Mouse (Mus musculus) activated CD4-positive, CD25-positive, alpha-beta regulatory T cell, adult 4 months (primary cell): ENCODE data around the gene Nuak1. TPM values are rescaled to one million over a fixed set of nuclear protein-coding genes. Genes with fewer than 3 reads are reported as not detected.

Experiments
- ATAC-seq: one replicate; pipeline ENCODE4 v1.8.0; 2017
- polyA plus RNA-seq, 2 experiments: library from polyadenylated mRNA; unstranded; fragments of 100-300 nt; shearing (Covaris generic); gene quantifications; one replicate each; pipeline ENCODE4 v1.2.1; 2017

Gene Nuak1
- polyA plus RNA-seq, 2 experiments from 2014 or later, result not detected

DNA sequence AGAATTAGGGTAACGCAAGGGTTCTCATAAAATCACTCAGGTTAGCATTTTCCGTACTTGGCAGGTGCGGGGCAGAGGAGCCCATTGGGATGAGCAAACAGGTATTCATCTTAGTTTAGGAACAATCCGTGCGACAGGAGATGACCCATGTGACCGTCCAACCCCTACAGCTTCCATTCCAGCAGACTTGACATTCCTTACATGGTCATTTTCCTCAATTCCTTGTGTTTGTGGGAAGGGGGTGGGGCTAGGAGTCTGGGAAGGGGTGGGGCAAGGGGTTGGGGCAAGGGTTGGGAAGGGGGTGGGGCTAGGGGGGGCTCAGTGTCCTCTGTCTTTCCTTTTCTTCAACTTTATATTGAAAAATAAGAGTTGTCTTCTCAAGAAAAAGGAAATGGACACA lies 6.3 kb upstream of the Nuak1 start:
- ATAC-seq, result no peak

DNA sequence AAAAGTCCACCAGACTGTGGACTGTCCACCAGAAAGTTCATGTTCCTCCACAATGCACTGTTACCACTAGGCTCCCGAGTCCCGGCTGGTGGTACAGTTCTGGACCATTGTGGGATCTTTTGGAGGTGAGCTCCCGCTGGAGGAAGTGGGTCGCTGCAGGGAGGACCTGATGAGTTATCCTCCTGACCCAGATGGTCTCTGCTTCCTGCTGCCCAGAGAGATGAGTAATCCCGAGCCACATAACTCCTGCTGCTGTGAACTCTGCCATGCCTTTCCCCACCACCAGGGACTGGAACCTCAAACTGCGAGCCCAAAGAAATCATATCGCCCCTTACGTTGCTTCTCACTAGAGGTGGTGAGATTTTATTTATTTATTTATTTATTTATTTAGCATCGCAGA lies 4.0 kb upstream of the Nuak1 start:
- no peak for ATAC-seq

DNA sequence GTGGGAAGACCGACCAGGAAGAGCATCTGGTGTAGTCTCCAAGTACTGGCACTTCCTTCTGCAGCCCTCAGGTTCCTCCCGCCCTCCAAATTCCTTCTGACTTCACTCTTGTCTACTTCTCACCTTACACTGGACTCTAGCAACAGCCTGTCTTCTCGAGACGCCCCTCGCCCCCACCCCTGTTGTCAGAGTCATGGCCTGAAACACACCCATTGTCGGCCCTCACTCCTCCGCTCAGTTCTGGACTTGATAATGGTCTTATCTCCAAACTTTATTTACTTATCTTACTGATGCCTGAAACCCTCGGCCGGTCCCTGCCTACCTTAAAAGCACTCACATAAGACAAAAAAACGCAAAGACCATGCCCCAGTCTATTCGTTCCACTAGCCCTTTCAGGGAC lies 1.4 kb upstream of the Nuak1 start:
- ATAC-seq, result no peak

DNA sequence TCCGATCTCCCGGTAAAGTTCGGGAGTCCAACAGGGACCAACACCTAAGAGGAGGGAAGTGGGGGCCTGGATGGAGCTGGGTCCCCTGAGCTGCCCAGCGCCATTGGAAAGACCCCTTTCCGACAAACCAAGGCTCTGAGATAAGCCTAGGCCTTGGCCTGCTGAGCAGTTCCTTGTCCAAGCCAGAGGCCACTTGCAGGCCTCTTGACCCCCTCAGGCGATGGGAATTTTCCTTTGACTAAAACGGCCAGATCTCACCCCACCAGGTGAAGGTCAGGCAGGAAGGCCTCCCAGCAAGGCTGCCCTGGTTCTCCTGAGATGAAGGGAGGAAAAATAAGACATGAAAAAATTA lies 1.0 kb upstream of the Nuak1 start:
- ATAC-seq, result no peak

DNA sequence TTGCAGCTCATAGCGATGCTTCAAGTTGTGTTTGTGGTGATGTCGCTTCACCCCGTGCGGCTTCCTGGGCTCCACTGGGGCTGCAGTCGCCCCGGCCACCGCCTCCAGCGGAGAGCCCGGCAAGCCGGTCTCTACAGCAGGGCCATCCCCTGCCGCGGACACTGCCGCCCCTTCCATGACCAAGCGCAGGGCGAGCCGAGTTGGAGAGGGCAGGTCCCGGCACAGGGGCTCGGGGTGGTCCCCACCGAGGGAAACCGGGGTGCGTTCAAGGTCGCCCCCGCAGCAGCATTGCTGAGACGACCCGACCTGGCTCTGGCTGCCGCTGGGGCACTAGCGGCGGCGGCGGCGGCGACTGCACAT lies 236 bp downstream of the Nuak1 start:
- no peak for ATAC-seq

DNA sequence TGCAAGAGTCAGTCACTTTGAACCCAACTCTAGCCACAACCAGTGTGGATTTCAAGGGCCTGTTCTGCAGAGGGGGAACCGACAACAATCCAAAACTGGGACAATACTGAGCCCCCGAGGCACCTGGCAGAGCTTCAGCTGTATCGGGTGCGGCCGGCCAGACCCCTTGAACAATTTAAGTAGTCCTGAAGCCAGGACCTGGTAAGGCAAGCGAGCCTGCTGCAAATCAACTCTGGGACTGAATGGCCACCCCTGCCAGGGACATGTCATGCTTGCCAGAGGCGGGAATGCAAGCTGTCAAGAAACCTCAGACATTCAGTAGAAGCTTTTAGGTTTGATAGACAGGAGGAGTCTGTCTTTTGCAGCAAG lies 1.2 kb downstream of the Nuak1 start:
- no peak for ATAC-seq

DNA sequence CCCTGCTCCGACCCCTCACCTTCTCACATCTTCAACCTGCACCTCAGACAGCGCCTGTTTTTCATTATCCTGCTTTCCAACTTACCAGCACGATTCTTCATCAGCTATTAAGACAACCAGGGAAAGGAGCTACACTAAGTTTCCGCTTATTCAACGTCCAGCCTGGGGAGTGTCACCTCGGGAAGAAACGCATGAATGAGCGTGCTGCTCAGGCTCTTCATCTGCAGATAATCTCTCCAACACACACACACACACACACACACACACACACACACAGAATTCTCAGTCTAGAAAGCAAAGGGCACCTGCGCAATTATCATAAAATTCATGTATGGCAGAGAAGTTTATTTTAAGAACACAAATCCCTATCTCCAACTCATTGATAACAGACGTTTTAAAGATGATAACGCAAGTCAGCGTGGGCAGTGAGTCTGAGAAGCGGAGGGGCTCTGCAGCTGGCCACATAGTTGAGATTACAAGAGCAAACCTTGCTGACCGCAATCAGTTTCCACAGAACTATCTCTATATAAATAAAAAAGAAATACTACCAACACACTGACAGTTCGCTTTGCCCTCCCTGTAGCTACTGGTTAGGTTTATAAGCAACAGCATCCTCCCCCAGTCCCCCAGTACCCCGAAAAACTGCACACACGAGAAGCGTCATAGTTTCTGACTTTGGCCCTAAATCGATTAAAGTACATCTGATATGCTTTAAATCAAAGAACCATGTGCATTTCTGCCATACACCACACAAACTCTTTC lies 1.8 kb downstream of the Nuak1 start:
- no peak for ATAC-seq

DNA sequence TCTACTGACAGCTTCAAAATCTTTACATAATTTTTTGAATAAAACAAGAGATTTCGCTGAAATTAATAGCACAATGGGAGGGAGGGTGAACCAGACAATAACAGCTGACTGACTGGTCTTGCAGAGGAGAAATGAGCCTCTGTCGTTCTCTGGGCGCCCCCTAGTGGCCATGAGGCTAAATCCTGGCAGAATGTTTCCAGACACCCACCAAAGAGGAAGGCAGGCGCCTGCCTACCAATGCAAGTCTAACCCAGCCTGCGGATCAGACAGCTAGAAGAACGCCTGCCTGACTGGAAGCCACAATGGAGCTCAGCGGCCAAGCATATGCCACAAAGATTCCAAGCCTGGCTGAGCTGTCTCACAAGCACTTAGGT lies 2.4 kb downstream of the Nuak1 start:
- peak; percentile 28 for ATAC-seq

DNA sequence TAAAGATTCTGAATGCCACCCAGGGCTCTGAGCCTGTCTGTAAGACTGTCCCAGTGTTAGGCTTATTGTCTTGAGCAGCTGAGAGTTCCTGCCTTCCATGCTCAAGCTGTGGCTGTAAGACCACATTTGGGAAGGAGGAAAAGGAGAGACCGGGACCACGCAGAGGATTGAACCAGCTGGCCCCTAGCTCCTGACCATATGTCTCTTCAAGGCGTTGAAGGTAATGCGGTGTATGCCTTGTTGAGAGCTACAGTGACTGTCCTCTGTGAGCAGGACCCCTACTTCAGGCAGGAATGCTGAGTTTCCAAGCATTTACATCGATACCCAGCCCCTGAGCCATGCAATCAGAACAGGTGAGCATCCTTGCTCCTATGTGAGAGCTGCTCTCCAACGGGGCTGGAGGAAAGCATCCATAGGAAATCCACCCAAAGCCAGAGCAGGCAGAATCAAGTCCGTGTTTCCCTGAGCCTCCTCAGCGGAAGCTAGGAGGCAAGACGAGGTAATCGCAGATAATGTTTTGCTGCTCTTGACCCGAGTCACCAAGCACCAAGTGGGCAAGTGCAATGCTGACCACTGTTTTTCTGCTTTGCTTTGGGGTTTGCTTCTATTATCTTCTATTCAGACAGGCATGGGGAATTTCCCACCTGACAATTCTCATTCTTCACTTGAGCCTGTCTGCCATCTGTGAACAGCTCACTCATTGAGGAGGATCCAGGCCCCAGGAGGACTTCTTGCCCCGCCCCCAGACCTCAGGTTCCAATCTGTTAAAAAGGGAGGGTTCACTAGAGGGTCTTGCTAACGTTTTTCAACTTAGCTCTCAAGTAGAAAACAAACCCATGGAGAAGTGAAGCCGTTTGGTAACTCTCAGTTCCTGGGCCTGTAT lies 3.0 kb downstream of the Nuak1 start:
- no peak for ATAC-seq

DNA sequence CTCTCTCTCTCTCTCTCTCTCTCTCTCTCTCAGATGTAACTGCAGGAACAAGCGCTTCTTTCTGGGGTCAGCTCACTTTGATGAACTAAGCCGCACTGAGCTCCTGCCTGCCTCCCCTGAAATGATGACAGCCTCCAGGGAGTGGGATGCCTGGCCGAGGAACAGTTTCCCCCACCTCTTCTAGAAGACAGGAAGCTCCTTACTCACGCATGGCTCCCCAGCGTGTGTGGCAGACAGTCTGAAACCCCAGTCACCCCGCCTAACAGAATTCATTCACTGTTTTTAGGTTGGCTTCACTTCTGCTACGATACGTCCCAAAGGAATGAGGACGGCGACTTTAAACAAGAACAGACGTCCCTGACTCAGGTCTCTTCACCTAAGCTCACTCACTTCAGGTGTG lies 4.5 kb downstream of the Nuak1 start:
- ATAC-seq, result no peak

DNA sequence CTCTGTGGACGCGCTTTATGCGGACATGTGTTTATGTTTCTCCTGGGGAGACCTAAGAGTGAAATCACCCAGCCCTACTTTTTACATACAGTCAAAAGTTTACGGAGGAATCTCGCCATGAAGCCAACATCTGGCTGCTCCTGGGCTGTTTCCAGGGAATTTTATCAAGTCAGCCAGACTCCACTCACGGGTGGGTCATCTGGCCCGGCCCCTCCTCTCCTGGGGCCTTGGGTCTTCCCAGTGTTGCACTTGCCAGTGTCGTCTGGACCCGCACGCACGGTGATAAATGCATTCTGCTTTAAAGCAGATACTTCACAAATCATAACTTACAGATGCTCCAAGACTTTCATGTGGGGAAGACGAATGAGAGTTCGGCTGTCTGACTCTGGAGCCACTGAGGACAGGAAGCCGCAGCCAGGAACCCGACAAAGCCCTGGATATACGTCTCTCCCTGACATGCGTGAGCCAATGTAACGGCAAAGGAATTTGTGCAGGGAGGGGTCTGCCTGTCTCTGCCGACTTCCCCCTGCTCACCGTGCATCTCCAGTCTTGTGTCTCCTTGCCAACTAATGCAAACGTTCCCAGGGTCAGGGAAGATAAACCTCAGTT lies 7.1 kb downstream of the Nuak1 start:
- ATAC-seq, result no peak

DNA sequence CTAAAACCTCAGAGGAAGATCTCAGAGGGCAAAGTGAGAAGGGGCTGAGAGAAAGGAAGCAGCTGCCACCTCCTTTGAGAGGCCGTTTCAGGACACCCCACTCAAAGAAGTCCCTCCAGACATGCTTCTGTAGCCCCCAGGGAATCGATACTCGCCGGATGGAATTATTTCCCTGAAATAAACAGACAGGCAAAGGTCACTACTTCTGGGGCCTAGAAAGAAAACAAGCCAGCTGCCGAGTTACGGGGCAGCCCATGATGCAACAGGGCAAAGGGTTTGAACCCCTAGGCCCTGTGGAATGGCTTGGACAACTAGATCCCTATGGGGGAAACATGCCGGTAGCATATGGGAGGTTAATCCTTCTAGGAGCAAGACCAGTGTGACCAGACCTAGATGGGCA lies 16.0 kb downstream of the Nuak1 start:
- no peak for ATAC-seq

DNA sequence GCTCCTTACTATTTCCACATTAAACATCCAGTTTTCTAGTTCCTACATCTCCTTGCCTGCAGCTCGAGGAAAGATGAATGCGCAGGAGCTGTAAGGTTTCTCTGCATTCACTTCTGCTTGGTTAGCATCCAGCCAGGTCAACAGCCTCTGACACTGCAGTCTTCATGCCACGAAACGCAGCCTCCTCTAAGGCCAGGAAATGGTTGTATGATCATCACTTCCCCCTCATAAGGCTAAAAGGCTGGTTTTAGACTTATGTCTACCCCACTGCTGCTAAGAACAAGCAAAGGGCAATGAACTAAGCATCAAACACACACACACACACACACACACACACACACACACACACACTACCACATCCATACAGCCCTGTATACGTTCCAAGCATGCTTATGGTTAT lies 16.5 kb downstream of the Nuak1 start:
- ATAC-seq, result no peak

DNA sequence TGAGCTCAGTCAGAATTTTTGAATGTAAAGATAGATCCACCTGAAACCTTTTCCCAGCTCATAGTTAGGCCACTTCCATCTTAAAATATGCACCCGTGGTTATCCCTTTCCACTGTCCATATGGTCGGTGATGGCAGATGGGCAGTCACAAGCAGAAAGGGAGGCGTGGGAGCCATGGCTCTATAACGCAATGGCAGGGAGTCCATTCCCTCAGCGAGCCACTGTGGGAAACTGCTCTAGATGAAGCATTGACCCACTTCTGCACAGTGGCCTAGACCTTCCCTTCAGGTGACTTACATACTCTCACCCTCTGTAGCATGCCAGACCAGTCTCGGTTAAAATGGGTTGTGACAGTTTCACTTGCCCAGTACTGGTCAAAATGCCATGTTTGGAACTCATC lies 19.8 kb downstream of the Nuak1 start:
- no peak for ATAC-seq

DNA sequence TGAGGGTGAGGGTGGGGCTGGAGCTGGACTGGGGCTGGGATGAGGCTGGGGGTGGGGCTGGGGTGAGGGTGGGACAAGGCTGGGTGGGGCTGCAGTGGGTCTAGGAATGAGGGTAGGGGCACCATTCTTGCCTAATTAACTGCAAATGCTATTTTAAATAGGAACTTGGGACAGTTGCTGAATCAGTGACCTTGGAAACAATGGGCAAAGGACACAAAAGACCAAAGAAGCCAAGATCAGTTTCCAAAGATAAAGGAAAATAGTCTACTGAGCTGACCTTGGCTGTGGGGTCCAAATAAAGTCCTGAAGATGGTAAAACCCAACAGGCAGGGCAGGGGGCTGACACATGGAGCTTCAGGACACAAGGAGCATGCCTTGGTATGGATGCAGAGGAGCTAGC lies 22.0 kb downstream of the Nuak1 start:
- no peak for ATAC-seq

DNA sequence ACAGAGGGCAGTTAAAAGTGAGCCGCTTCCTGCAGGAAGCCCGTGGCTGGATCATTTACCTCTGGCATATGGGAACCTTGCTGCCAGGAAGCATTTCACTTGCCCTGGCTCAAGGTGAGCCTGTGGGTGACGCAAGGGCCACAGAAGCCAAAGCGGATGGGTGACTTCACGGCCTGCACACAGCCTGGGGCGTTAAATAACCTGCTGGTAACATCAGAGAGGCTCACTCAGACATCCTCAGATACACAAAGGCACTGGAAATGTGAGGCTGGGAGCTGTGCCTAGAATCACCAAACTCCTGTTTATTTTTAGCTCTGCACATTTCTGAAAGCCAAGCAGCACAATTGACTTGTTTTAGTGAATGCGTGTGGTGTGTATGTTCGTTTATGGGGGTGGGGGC lies 23.6 kb downstream of the Nuak1 start:
- ATAC-seq, result no peak

DNA sequence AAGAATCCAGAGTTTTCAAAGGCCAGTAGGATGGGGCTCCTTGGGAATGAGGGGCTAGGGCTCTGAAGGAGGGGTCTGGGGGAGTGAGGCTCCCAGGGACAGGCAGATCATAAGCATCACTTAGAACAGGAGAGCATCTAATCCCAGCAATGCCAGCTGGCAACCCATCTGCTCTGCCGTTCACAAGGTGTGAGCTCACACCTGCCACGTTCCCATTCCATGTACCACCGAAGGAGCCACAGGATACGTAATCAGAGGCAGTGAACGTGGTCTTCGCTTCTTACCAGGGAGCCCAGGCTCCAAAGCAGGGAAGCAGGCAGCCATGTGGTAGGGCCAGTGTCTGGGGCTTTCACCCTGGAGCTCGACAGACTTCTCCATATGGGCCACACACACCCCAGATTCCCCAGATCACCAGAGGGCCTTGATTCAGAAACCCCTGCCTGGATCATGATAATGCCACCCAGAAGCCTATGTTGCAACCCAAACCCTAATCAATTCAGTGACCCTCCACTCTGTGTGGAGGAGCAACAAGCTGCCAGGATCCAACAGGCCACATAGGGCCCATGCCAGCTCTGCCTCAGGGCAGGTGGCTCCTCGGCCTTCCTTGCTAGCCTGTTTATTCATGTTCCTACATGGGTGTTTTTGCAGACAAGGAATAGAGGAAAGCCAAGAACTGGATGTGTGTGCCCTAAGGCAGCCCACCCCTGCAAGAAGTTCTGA lies 25.3 kb downstream of the Nuak1 start:
- no peak for ATAC-seq

DNA sequence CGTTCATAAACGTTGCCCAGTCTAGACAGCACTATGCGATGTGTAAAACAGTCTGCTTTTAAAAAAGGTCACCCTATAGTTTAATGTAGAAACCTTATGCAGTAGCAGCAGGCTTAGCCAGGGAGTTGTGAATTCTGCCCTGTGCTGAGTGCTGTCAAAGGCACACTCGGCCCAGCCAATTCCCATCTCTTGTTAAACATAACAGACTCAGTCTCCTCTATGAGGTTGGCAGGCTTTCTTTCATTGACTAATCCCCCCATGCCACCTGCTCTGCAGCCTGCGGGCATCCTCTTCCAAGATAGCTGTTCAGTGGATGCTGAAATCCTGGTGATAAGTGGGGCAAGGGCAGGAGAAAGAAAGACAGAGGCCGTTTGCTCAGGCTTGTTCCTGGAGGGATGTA lies 27.1 kb downstream of the Nuak1 start:
- no peak for ATAC-seq

DNA sequence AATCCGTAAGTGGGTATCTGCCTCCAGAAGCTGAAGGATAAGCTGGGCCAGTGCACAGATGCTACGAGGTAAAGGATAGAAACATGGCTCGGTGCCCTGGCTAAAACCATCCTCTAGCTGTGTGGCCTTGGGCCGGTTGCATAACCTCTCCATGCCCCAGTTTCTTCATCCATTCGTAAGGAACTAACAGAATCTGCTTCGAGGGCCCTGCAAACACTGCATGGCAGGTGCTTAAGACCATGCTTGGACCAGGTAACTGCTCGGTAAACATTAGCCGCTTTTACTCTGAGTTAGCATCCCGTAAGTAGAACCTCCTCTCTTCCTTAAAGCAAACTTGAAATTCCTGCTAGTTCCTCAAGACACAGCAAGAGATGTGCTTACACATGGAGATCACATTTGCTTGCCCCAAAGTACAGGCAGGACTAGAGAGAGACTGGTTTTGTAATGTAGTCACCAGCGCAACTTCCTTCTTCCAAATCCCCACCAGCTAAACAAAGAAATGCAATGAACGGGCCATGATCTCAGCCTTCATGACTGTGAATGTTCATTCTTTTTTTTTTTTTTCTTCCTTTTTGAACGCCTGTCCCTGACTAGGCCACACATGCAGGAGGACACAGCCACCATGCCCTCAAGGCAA lies 28.0 kb downstream of the Nuak1 start:
- no peak for ATAC-seq

DNA sequence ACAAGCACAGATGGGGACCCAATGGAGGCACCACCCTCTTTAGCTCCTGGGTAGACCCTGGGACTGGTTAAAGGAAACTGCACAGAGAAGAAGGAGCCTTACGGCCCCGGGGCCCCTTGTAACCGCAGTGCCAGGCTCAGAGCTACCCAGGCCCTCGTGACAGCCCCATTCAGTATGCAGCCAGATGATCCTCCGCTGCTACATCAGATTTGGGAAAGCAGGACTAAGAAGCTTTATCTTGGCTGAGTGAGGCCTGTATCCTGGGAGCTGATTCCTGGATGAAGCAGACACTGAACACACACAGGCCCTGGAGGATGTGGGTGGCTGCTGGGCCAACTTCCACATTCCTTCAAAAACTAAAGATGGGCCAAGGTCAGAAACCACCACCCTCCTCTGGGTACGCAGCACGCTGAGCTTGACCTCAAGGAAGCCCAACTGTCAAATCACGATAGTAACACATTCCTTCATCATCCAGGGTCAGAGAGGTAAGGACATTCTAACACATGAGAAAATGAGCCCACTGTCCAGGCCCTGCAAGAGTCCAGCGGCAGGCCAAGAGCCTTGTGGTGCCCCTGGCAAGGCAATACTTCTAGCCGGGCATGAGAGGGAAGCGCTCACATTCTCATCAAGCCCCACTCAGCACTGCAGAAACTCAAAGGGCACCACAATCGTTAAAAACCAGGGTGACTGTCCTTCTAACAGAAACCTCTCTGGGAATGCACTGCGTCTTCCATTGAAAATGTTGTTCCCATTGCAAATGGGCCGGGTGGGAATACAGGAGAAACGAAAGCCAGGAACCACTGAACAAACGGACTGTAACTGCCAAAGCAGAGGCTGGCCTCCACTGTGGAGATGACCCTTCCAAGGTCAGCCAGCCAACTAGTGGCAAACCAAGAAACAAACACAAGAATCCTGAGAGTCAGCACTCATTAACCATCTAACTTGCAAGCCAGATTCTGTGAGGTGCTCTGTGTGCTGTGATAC lies 29.0 kb downstream of the Nuak1 start:
- ATAC-seq, result no peak

DNA sequence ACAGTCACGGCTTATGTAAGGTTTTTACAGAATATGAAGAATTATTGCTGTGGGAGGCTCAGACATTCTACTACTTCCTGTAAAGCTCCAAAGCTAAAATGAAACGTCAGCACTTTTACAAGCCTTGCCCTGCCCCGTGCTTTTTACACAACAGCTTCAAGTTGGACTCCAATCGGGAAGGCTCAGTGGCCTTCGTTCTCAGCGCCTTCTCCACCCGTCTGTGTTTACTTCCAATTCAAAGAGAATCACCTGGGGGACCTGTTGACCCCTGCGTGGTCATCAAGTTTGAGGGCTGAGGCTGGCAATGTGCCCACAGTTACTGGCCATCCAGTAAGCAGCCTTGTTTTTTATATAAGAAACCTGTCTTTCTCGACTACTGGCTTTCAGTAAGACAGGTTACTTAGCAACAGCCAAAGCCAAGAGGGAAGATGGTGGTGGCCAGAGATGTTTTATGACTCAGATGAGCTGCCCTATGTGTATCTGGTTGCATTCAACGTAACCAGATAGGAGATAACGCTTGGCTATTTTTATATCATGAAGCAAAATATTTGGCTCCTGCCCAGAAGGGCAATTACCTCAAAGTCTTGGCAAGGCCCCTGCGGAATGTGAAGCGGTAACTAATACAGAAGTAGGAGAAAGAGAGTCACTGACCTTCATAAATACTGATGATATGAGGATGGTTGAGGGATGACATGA lies 31.3 kb downstream of the Nuak1 start:
- ATAC-seq, result no peak
